Mouse (Mus musculus) CH12.LX (cell line): ENCODE results near the gene Ech1. TPM values are rescaled to one million over a fixed set of nuclear protein-coding genes. Genes with fewer than 3 reads are reported as not detected.

ENCODE experiments used
- DNase-seq: peaks from one replicate; pipeline ENCODE4 v3.0.0-alpha.2; 2013; ENCODE audit errors: extremely low read depth
- H3K27ac ChIP-seq: 2 replicates; pipeline ENCODE4 v1.5.1; 2012; ENCODE audit warnings: low read depth, mild to moderate bottlenecking, control low read depth, moderate library complexity; ENCODE audit not compliant: insufficient read depth
- H3K27me3 ChIP-seq: replicated peaks from 2 replicates; pipeline ENCODE3; 2012; ENCODE audit warnings: inconsistent platforms
- H3K36me3 ChIP-seq, 2 experiments: replicated peaks in 1 of 2; 2 replicates each; pipeline versions ENCODE3 to v1.6.1; 2012; ENCODE audit warnings: inconsistent platforms in 1 of 2, low read length in 1 of 2, mild to moderate bottlenecking in 1 of 2, mixed read lengths in 1 of 2, moderate library complexity in 1 of 2; ENCODE audit not compliant: control insufficient read depth in 1 of 2, insufficient read depth in 1 of 2
- H3K4me1 ChIP-seq, 2 experiments: 2 replicates each; pipeline ENCODE4 v1.6.1; 2012; ENCODE audit warnings: inconsistent platforms in 1 of 2, moderate library complexity in 1 of 2; ENCODE audit not compliant: insufficient read depth in 2 of 2, control insufficient read depth in 1 of 2
- H3K4me2 ChIP-seq: 2 replicates; pipeline ENCODE4 v1.6.1; 2012; ENCODE audit warnings: low read depth, mild to moderate bottlenecking, control low read depth; ENCODE audit not compliant: poor library complexity, insufficient read depth, severe bottlenecking
- H3K4me3 ChIP-seq, 3 experiments: fragments of 150-350 bp in 1 of 3; sonication (generic) in 1 of 3; replicated peaks in 1 of 3; 2 replicates each; pipeline versions ENCODE3 to v1.5.1; 2011 to 2012; ENCODE audit warnings: low read depth in 2 of 3, low read length in 2 of 3, mild to moderate bottlenecking in 2 of 3, moderate library complexity in 2 of 3, control low read depth in 1 of 3, improper control_type of control experiment in 1 of 3, inconsistent platforms in 1 of 3, mixed read lengths in 1 of 3; ENCODE audit not compliant: poor library complexity in 1 of 3
- H3K79me2 ChIP-seq: replicated peaks from 2 replicates; pipeline ENCODE4 v1.6.1; 2012; ENCODE audit warnings: mild to moderate bottlenecking, moderate library complexity; ENCODE audit not compliant: control insufficient read depth, poor library complexity, insufficient read depth, severe bottlenecking; ENCODE audit errors: extremely low read depth
- H3K9ac ChIP-seq: 2 replicates; pipeline ENCODE4 v1.6.1; 2012; ENCODE audit warnings: low read depth, mild to moderate bottlenecking, control low read depth, moderate library complexity; ENCODE audit not compliant: insufficient read depth
- H3K9me3 ChIP-seq: replicated peaks from 2 replicates; pipeline ENCODE3; 2012; ENCODE audit warnings: low read length, inconsistent platforms, mixed read lengths
- BHLHE40 ChIP-seq: IDR thresholded peaks from 2 replicates; pipeline ENCODE4 v1.6.1; 2011; ENCODE audit warnings: mild to moderate bottlenecking, low read depth, low read length, improper control_type of control experiment
- CHD1 ChIP-seq: IDR thresholded peaks from 2 replicates; pipeline ENCODE4 v1.6.1; 2012; ENCODE audit warnings: low read depth, low read length, improper control_type of control experiment, inconsistent platforms
- CHD2 ChIP-seq: IDR thresholded peaks from 2 replicates; pipeline ENCODE4 v1.6.1; 2011; ENCODE audit warnings: low read length, improper control_type of control experiment
- CTCF ChIP-seq, 2 experiments: IDR thresholded peaks in 1 of 2; conservative IDR thresholded peaks in 1 of 2; 2 replicates each; pipeline ENCODE4 v1.5.1; 2011 to 2012; ENCODE audit warnings: low read depth in 2 of 2, low read length in 2 of 2, improper control_type of control experiment in 1 of 2, inconsistent platforms in 1 of 2, mild to moderate bottlenecking in 1 of 2, moderate library complexity in 1 of 2
- E2F4 ChIP-seq: IDR thresholded peaks from 2 replicates; pipeline ENCODE4 v1.6.1; 2011; ENCODE audit warnings: low read depth, low read length, improper control_type of control experiment; ENCODE audit not compliant: insufficient replicate concordance
- ELF1 ChIP-seq: IDR thresholded peaks from 2 replicates; pipeline ENCODE4 v1.6.1; 2014; ENCODE audit warnings: low read depth, mild to moderate bottlenecking, inconsistent platforms, low read length, improper control_type of control experiment
- EP300 ChIP-seq: IDR thresholded peaks from 2 replicates; pipeline ENCODE4 v1.6.1; 2011; ENCODE audit warnings: low read length, improper control_type of control experiment
- ETS1 ChIP-seq: conservative IDR thresholded peaks from 2 replicates; pipeline ENCODE4 v1.6.1; 2012; ENCODE audit warnings: low read depth, mild to moderate bottlenecking, inconsistent platforms, low read length, improper control_type of control experiment, moderate library complexity
- HCFC1 ChIP-seq: IDR thresholded peaks from 2 replicates; pipeline ENCODE4 v1.6.1; 2012; ENCODE audit warnings: low read depth, mild to moderate bottlenecking, inconsistent platforms, low read length, improper control_type of control experiment
- IRF4 ChIP-seq: IDR thresholded peaks from 2 replicates; pipeline ENCODE4 v1.6.1; 2014; ENCODE audit warnings: low read depth, mild to moderate bottlenecking, inconsistent platforms, low read length, improper control_type of control experiment
- JUN ChIP-seq: IDR thresholded peaks from 2 replicates; pipeline ENCODE4 v1.6.1; 2011; ENCODE audit warnings: low read depth, mild to moderate bottlenecking, low read length, improper control_type of control experiment, moderate library complexity; ENCODE audit not compliant: insufficient read depth
- KAT2A ChIP-seq: IDR thresholded peaks from 2 replicates; pipeline ENCODE4 v1.6.1; 2012; ENCODE audit warnings: low read length, improper control_type of control experiment, inconsistent platforms; ENCODE audit not compliant: insufficient replicate concordance
- MAFK ChIP-seq: IDR thresholded peaks from 2 replicates; pipeline ENCODE4 v1.6.1; 2011; ENCODE audit warnings: low read length, improper control_type of control experiment; ENCODE audit not compliant: insufficient replicate concordance
- MAX ChIP-seq: IDR thresholded peaks from 2 replicates; pipeline ENCODE4 v1.6.1; 2011; ENCODE audit warnings: low read length, improper control_type of control experiment
- MAZ ChIP-seq: IDR thresholded peaks from 2 replicates; pipeline ENCODE4 v1.6.1; 2012; ENCODE audit warnings: low read depth, mild to moderate bottlenecking, inconsistent platforms, low read length, improper control_type of control experiment, moderate library complexity
- MEF2A ChIP-seq: IDR thresholded peaks from 2 replicates; pipeline ENCODE4 v1.6.1; 2014; ENCODE audit warnings: low read depth, mild to moderate bottlenecking, inconsistent platforms, low read length, improper control_type of control experiment, borderline replicate concordance
- MXI1 ChIP-seq: IDR thresholded peaks from 2 replicates; pipeline ENCODE4 v1.6.1; 2011; ENCODE audit warnings: mild to moderate bottlenecking, low read depth, low read length, improper control_type of control experiment
- MYC ChIP-seq: IDR thresholded peaks from 2 replicates; pipeline ENCODE4 v1.6.1; 2011; ENCODE audit warnings: low read depth, mild to moderate bottlenecking, improper control_type of control experiment, low read length
- NELFE ChIP-seq: IDR thresholded peaks from 2 replicates; pipeline ENCODE4 v1.6.1; 2011; ENCODE audit warnings: low read depth, low read length, improper control_type of control experiment
- NRF1 ChIP-seq: IDR thresholded peaks from 2 replicates; pipeline ENCODE4 v1.6.1; 2014; ENCODE audit warnings: low read depth, mild to moderate bottlenecking, inconsistent platforms, low read length, improper control_type of control experiment, moderate library complexity
- PAX5 ChIP-seq: IDR thresholded peaks from 2 replicates; pipeline ENCODE4 v1.6.1; 2012; ENCODE audit warnings: low read length, inconsistent platforms, mixed read lengths
- POLR2A ChIP-seq: IDR thresholded peaks from 2 replicates; pipeline ENCODE4 v1.6.1; 2011; ENCODE audit warnings: low read depth, mild to moderate bottlenecking, improper control_type of control experiment, low read length
- RCOR1 ChIP-seq: conservative IDR thresholded peaks from 2 replicates; pipeline ENCODE4 v1.6.1; 2012; ENCODE audit warnings: low read depth, mild to moderate bottlenecking, inconsistent platforms, low read length, improper control_type of control experiment
- SIN3A ChIP-seq: IDR thresholded peaks from 2 replicates; pipeline ENCODE4 v1.6.1; 2012; ENCODE audit warnings: low read length, improper control_type of control experiment, inconsistent platforms
- SMC3 ChIP-seq: IDR thresholded peaks from 2 replicates; pipeline ENCODE4 v1.6.1; 2011; ENCODE audit warnings: low read depth, low read length, improper control_type of control experiment
- TBP ChIP-seq: conservative IDR thresholded peaks from 2 replicates; pipeline ENCODE4 v1.6.1; 2011; ENCODE audit warnings: low read depth, low read length, improper control_type of control experiment
- TCF12 ChIP-seq: IDR thresholded peaks from 2 replicates; pipeline ENCODE4 v1.6.1; 2014; ENCODE audit warnings: low read depth, mild to moderate bottlenecking, inconsistent platforms, low read length, improper control_type of control experiment
- UBTF ChIP-seq: IDR thresholded peaks from 2 replicates; pipeline ENCODE4 v1.6.1; 2012; ENCODE audit warnings: low read depth, mild to moderate bottlenecking, inconsistent platforms, low read length, improper control_type of control experiment, moderate library complexity
- USF1 ChIP-seq: IDR thresholded peaks from 2 replicates; pipeline ENCODE4 v1.6.1; 2014; ENCODE audit warnings: low read depth, mild to moderate bottlenecking, inconsistent platforms, low read length, improper control_type of control experiment
- USF2 ChIP-seq: conservative IDR thresholded peaks from 2 replicates; pipeline ENCODE4 v1.6.1; 2011; ENCODE audit warnings: low read depth, low read length, improper control_type of control experiment
- ZC3H11A ChIP-seq: IDR thresholded peaks from 2 replicates; pipeline ENCODE4 v1.6.1; 2012; ENCODE audit warnings: low read depth, mild to moderate bottlenecking, inconsistent platforms, low read length, improper control_type of control experiment
- ZKSCAN1 ChIP-seq: IDR thresholded peaks from 2 replicates; pipeline ENCODE4 v1.6.1; 2012; ENCODE audit warnings: low read depth, inconsistent platforms, low read length, improper control_type of control experiment, borderline replicate concordance
- dilution Hi-C: fragments of 300-500 bp; cut with MboI; formaldehyde crosslinking; loops from 2 replicates; pipeline ENCODE4 v1.14.3; 2020; ENCODE audit warnings: low sequenced_read_pairs; ENCODE audit not compliant: extremely low pct_unique_long_range_greater_than_20kb, extremely low pct_ligation_motif_present
- in situ Hi-C: fragments of 300-500 bp; cut with MboI; formaldehyde crosslinking; loops from 3 replicates; pipeline ENCODE4 v1.14.3; 2019; ENCODE audit warnings: low sequenced_read_pairs, low pct_ligation_motif_present, low pct_unique_long_range_greater_than_20kb, mixed read lengths
- polyA plus RNA-seq: library from polyadenylated mRNA; unstranded; fragments of >175 nt; gene quantifications from 2 replicates; pipeline ENCODE4 v1.2.1, GENCODE M21; 2012; ENCODE audit warnings: low read depth; ENCODE audit not compliant: insufficient read length
- total RNA-seq, 2 experiments: library from RNA; depleted of rRNA; stranded (reverse); fragments of 300-350 nt in 1 of 2; fragments of >200 nt in 1 of 2; gene quantifications; 2 replicates each; pipeline ENCODE4 v1.2.3; 2012 to 2014

The Ech1 gene
- total and polyA plus RNA-seq, 3 experiments, result 67.6 to 124 (median 119) TPM

DNA sequence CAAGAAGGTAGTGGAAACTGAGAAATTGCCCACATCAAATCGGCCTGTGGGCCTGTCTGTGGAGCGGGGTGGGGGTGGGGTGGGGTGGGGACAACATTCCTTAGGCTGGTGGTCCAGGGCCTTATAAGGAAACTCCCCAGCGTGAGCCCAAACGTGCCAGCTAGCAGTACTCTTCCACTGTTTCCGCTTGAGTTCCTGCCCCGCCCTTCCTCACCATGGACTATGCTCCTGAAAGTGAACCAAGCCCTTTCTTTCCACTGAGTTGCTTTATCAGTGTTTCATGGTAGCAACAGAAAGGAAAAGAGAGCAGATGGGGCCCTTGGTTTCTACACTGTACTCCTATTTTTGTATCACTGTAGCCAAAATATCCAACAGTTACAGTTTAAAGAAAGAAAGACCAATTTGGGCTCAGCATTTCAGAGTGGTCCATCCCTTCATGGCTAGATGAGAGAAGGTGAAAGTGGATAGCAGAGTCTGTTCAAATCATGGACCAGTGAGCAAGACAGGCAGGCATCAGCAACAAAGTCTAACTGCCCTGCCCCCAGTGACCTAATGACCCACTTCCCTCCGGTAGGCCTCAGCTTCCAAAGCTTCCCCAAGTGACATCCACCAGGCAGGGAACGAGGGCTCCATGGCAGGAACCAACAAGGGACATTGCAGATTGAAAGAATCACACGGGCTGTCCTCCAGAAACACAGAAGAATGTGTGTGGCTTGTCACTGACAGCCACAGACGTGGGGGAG, 22.0 kb upstream of the Ech1 start:
- peak overlapping the region; percentile 33 for H3K4me2 ChIP-seq
- DNase-seq, result no peak
- TF ChIP-seq SMC3, result no peak
- TF ChIP-seq IRF4, result peak; percentile 7; the same call in 1 of the 2 replicates
- TF ChIP-seq ETS1, result peak; percentile 33
- no peak for TF ChIP-seq UBTF
- no peak for TF ChIP-seq USF2
- TF ChIP-seq MYC, result 0 out of 2 replicates have a peak, but pooled peaks have one; percentile 39
- TF ChIP-seq MAFK, result no peak
- TF ChIP-seq NRF1, result no peak
- TF ChIP-seq KAT2A, result no peak
- TF ChIP-seq SIN3A, result peak; percentile 59; the same call in 1 of the 2 replicates
- TF ChIP-seq RCOR1, result no peak
- TF ChIP-seq HCFC1, result no peak; the same call in 1 of the 2 replicates
- no peak for TF ChIP-seq MEF2A
- TF ChIP-seq USF1, result no peak
- TF ChIP-seq CHD1, result no peak
- no peak for TF ChIP-seq TBP
- TF ChIP-seq CHD2, result peak; percentile 17; the same call in 1 of the 2 replicates
- no peak for TF ChIP-seq POLR2A
- no peak for TF ChIP-seq NELFE
- peak; percentile 53 for TF ChIP-seq EP300
- TF ChIP-seq MXI1, result no peak
- no peak for TF ChIP-seq ZC3H11A
- no peak for TF ChIP-seq PAX5
- no peak for TF ChIP-seq ZKSCAN1
- TF ChIP-seq TCF12, result peak; percentile 31; the same call in 1 of the 2 replicates
- TF ChIP-seq BHLHE40, result peak; percentile 90
- TF ChIP-seq CTCF (conservative IDR thresholded peaks at IDR 0.05 in 1 of 2, IDR thresholded peaks at IDR 0.05 in 1 of 2; ENCODE audit: low read depth in 2 of 2, low read length in 2 of 2), result no peak
- no peak for TF ChIP-seq E2F4
- TF ChIP-seq MAX, result no peak
- TF ChIP-seq ELF1, result no peak
- no peak for TF ChIP-seq JUN
- no peak for TF ChIP-seq MAZ

More for the DNA sequence above, 22.0 kb upstream of the Ech1 start:
- peaks cover 15 to 25% of the 10 kb centered on the region in 2 experiments for H3K36me3 ChIP-seq
- H3K4me3 ChIP-seq, result no peak overlapping the region
- H3K4me1 ChIP-seq, result peaks cover 11 to 41% of the 10 kb centered on the region in 2 experiments
- no peaks in the 10 kb centered on the region for H3K27me3 ChIP-seq
- dilution Hi-C loops (no loop called here), in situ Hi-C loops (no loop called here)
- H3K27ac ChIP-seq, result peak overlapping the region; percentile 52
- H3K79me2 ChIP-seq, result no peaks in the 10 kb centered on the region; the same call in 1 of the 2 replicates
- H3K9me3 ChIP-seq, result no peaks in the 10 kb centered on the region
- H3K9ac ChIP-seq, result no peak overlapping the region
